Mouse (Mus musculus): Measurements from ENCODE around the gene Clic3. TPM values are rescaled to one million over a fixed set of nuclear protein-coding genes. Genes with fewer than 3 reads are reported as not detected.

The Clic3 gene
- polyA plus RNA-seq, 1 experiment from 2014 or later, result 60.5 TPM

- no peak overlapping the region for H3K9ac ChIP-seq (ENCODE audit: low read length)
- H3K9me3 ChIP-seq (replicated peaks; ENCODE audit: control insufficient read depth, low read length), result no peaks in the 10 kb centered on the region
- no peaks in the 10 kb centered on the region for H3K36me3 ChIP-seq (ENCODE audit: control insufficient read depth, insufficient read depth, low read length)
- no peak overlapping the region for H3K4me2 ChIP-seq (ENCODE audit: low read depth, low read length)
- WGBS, result 87% methylated on average over 5 of the region's 5 CpGs
- H3K27ac ChIP-seq (ENCODE audit: low read length), result no peak overlapping the region
- no peak for ATAC-seq (ENCODE audit: insufficient read depth, low FRiP score)
- H3K4me1 ChIP-seq (ENCODE audit: control insufficient read depth, insufficient read depth, low read length), result no peaks in the 10 kb centered on the region
- H3K4me3 ChIP-seq (replicated peaks; ENCODE audit: low read length), result no peak overlapping the region
- H3K27me3 ChIP-seq (ENCODE audit: control insufficient read depth, insufficient read depth, low read length), result peaks cover 21% of the 10 kb centered on the region
Measured at GRCm38 (mm10) chr2:25427256-25427655, 29.4 kb upstream of the Clic3 start.

GRCm38 (mm10) chr2:25428442-25429236 is 28.0 kb upstream of the Clic3 start, which contains the start of gene Abca2:
Gene Abca2, plus strand, starts transcription at chr2:25428703.
- Histone ChIP-seq H3K4me2 (ENCODE audit: low read depth, low read length) (peak within 1 kb of the TSS; percentile 92), H3K27ac (ENCODE audit: low read length) (no peak within 1 kb of the TSS), H3K4me3 (replicated peaks; ENCODE audit: low read length) (peak within 1 kb of the TSS; percentile 74), H3K4me1 (ENCODE audit: control insufficient read depth, insufficient read depth, low read length) (no peaks in the 10 kb centered on the region), H3K9me3 (replicated peaks; ENCODE audit: control insufficient read depth, low read length) (no peaks in the 10 kb centered on the region), H3K9ac (ENCODE audit: low read length) (peak within 1 kb of the TSS; percentile 81), H3K27me3 (ENCODE audit: control insufficient read depth, insufficient read depth, low read length) (peaks cover 21% of the 10 kb centered on the region), H3K36me3 (ENCODE audit: control insufficient read depth, insufficient read depth, low read length) (no peaks in the 10 kb centered on the region)
- under 1% methylated on average over 84 of the region's 89 CpGs for WGBS
- ATAC-seq (ENCODE audit: insufficient read depth, low FRiP score), result peak; percentile 90

GRCm38 (mm10) chr2:25429435-25430180 is 27.0 kb upstream of the Clic3 start:
- Histone ChIP-seq H3K9me3 (replicated peaks; ENCODE audit: control insufficient read depth, low read length) (no peaks in the 10 kb centered on the region), H3K4me1 (ENCODE audit: control insufficient read depth, insufficient read depth, low read length) (no peaks in the 10 kb centered on the region), H3K9ac (ENCODE audit: low read length) (peak overlapping the region; percentile 81; the same call in 1 of the 2 replicates), H3K27me3 (ENCODE audit: control insufficient read depth, insufficient read depth, low read length) (peaks cover 17% of the 10 kb centered on the region), H3K36me3 (ENCODE audit: control insufficient read depth, insufficient read depth, low read length) (no peaks in the 10 kb centered on the region), H3K27ac (ENCODE audit: low read length) (no peak overlapping the region), H3K4me3 (replicated peaks; ENCODE audit: low read length) (peak overlapping the region; percentile 74; the same call in 1 of the 2 replicates), H3K4me2 (ENCODE audit: low read depth, low read length) (peak overlapping the region; percentile 92)
- no peak for ATAC-seq (ENCODE audit: insufficient read depth, low FRiP score)
- WGBS, result 77% methylated on average over 5 of the region's 5 CpGs

GRCm38 (mm10) chr2:25430395-25431233 is 26.0 kb upstream of the Clic3 start:
- Histone ChIP-seq H3K4me2 (ENCODE audit: low read depth, low read length) (no peak overlapping the region), H3K27ac (ENCODE audit: low read length) (no peak overlapping the region), H3K9ac (ENCODE audit: low read length) (0 out of 2 replicates have a peak overlapping the region, but pooled peaks have one; percentile 26), H3K4me3 (replicated peaks; ENCODE audit: low read length) (no peak overlapping the region), H3K36me3 (ENCODE audit: control insufficient read depth, insufficient read depth, low read length) (no peaks in the 10 kb centered on the region), H3K4me1 (ENCODE audit: control insufficient read depth, insufficient read depth, low read length) (no peaks in the 10 kb centered on the region), H3K9me3 (replicated peaks; ENCODE audit: control insufficient read depth, low read length) (no peaks in the 10 kb centered on the region), H3K27me3 (ENCODE audit: control insufficient read depth, insufficient read depth, low read length) (peaks cover 8% of the 10 kb centered on the region; the same call in 1 of the 2 replicates)
- ATAC-seq (ENCODE audit: insufficient read depth, low FRiP score), result no peak
- WGBS, result 74% methylated on average over 17 of the region's 17 CpGs

- H3K4me3 ChIP-seq (replicated peaks; ENCODE audit: low read length), result no peak overlapping the region
- no peak for ATAC-seq (ENCODE audit: insufficient read depth, low FRiP score)
- H3K9ac ChIP-seq (ENCODE audit: low read length), result 0 out of 2 replicates have a peak overlapping the region, but pooled peaks have one; percentile 26
- H3K4me2 ChIP-seq (ENCODE audit: low read depth, low read length), result no peak overlapping the region
- no peaks in the 10 kb centered on the region for H3K4me1 ChIP-seq (ENCODE audit: control insufficient read depth, insufficient read depth, low read length)
- 77% methylated on average over 6 of the region's 6 CpGs for WGBS
- H3K36me3 ChIP-seq (ENCODE audit: control insufficient read depth, insufficient read depth, low read length), result no peaks in the 10 kb centered on the region
- 0 out of 2 replicates have a peak, but pooled peaks cover 3% of the 10 kb centered on the region for H3K27me3 ChIP-seq (ENCODE audit: control insufficient read depth, insufficient read depth, low read length)
- no peak overlapping the region for H3K27ac ChIP-seq (ENCODE audit: low read length)
- H3K9me3 ChIP-seq (replicated peaks; ENCODE audit: control insufficient read depth, low read length), result no peaks in the 10 kb centered on the region
Measured at GRCm38 (mm10) chr2:25431308-25431855, 25.3 kb upstream of the Clic3 start.

- H3K4me1 ChIP-seq (ENCODE audit: control insufficient read depth, insufficient read depth, low read length), result no peaks in the 10 kb centered on the region
- ATAC-seq (ENCODE audit: insufficient read depth, low FRiP score), result no peak
- no peaks in the 10 kb centered on the region for H3K9me3 ChIP-seq (replicated peaks; ENCODE audit: control insufficient read depth, low read length)
- H3K27me3 ChIP-seq (ENCODE audit: control insufficient read depth, insufficient read depth, low read length), result 0 out of 2 replicates have a peak, but pooled peaks cover 3% of the 10 kb centered on the region
- H3K27ac ChIP-seq (ENCODE audit: low read length), result no peak overlapping the region
- no peaks in the 10 kb centered on the region for H3K36me3 ChIP-seq (ENCODE audit: control insufficient read depth, insufficient read depth, low read length)
- H3K4me3 ChIP-seq (replicated peaks; ENCODE audit: low read length), result no peak overlapping the region
- no peak overlapping the region for H3K9ac ChIP-seq (ENCODE audit: low read length)
- 79% methylated on average over 11 of the region's 11 CpGs for WGBS
- no peak overlapping the region for H3K4me2 ChIP-seq (ENCODE audit: low read depth, low read length)
Measured at GRCm38 (mm10) chr2:25432326-25433098, 24.1 kb upstream of the Clic3 start.

- Histone ChIP-seq H3K9ac (ENCODE audit: low read length) (no peak overlapping the region), H3K9me3 (replicated peaks; ENCODE audit: control insufficient read depth, low read length) (no peaks in the 10 kb centered on the region), H3K4me2 (ENCODE audit: low read depth, low read length) (no peak overlapping the region), H3K4me3 (replicated peaks; ENCODE audit: low read length) (no peak overlapping the region), H3K4me1 (ENCODE audit: control insufficient read depth, insufficient read depth, low read length) (no peaks in the 10 kb centered on the region), H3K27ac (ENCODE audit: low read length) (no peak overlapping the region), H3K27me3 (ENCODE audit: control insufficient read depth, insufficient read depth, low read length) (0 out of 2 replicates have a peak, but pooled peaks cover 3% of the 10 kb centered on the region), H3K36me3 (ENCODE audit: control insufficient read depth, insufficient read depth, low read length) (no peaks in the 10 kb centered on the region)
- 83% methylated on average over 17 of the region's 17 CpGs for WGBS
- ATAC-seq (ENCODE audit: insufficient read depth, low FRiP score), result no peak
Measured at GRCm38 (mm10) chr2:25433101-25433500, 23.5 kb upstream of the Clic3 start.

- WGBS, result 87% methylated on average over 8 of the region's 8 CpGs
- H3K27ac ChIP-seq (ENCODE audit: low read length), result no peak overlapping the region
- H3K36me3 ChIP-seq (ENCODE audit: control insufficient read depth, insufficient read depth, low read length), result no peaks in the 10 kb centered on the region
- H3K9ac ChIP-seq (ENCODE audit: low read length), result no peak overlapping the region
- 0 out of 2 replicates have a peak, but pooled peaks cover 3% of the 10 kb centered on the region for H3K27me3 ChIP-seq (ENCODE audit: control insufficient read depth, insufficient read depth, low read length)
- H3K4me3 ChIP-seq (replicated peaks; ENCODE audit: low read length), result no peak overlapping the region
- H3K4me1 ChIP-seq (ENCODE audit: control insufficient read depth, insufficient read depth, low read length), result no peaks in the 10 kb centered on the region
- H3K9me3 ChIP-seq (replicated peaks; ENCODE audit: control insufficient read depth, low read length), result no peaks in the 10 kb centered on the region
- H3K4me2 ChIP-seq (ENCODE audit: low read depth, low read length), result no peak overlapping the region
- ATAC-seq (ENCODE audit: insufficient read depth, low FRiP score), result no peak
Measured at GRCm38 (mm10) chr2:25434292-25434691, 22.3 kb upstream of the Clic3 start.

Data from stomach, embryonic 16.5 days (tissue).